Mouse (Mus musculus): ENCODE results near the gene Prdm11. TPM values are rescaled to one million over a fixed set of nuclear protein-coding genes. Genes with fewer than 3 reads are reported as not detected.

Prdm11 gene
- polyA plus RNA-seq, 1 experiment from 2014 or later = 7.1 TPM

Other genes with a start within 250 kb of the Prdm11 start
- gene Syt13, start 131.1 kb downstream of the Prdm11 start, polyA plus RNA-seq (2015; fragmentation: Nextera tagmentation; extraction: Ambion mirVana) = 4.4 and 6.5 TPM in 2 replicates
- gene Trp53i11, start 141.4 kb upstream of the Prdm11 start, polyA plus RNA-seq (2015; fragmentation: Nextera tagmentation; extraction: Ambion mirVana) = 36.1 and 42.1 TPM in 2 replicates